Mouse (Mus musculus) G1E (cell line): ENCODE measurements around the gene BC034090. TPM values are rescaled to one million over a fixed set of nuclear protein-coding genes. Genes with fewer than 3 reads are reported as not detected.

ENCODE experiments used
- ATAC-seq: 2 replicates; pipeline ENCODE4 v1.8.0; 2016; ENCODE audit warnings: mild to moderate bottlenecking; ENCODE audit not compliant: insufficient number of reproducible peaks, poor library complexity, low FRiP score, severe bottlenecking; ENCODE audit errors: extremely low read depth
- DNase-seq: peaks from one replicate; pipeline ENCODE4 v3.0.0; 2012; ENCODE audit warnings: low spot score
- H3K27me3 ChIP-seq: 2 replicates; pipeline ENCODE4 v1.6.1; 2012; ENCODE audit warnings: mild to moderate bottlenecking, low read length, inconsistent platforms; ENCODE audit not compliant: insufficient read depth
- H3K36me3 ChIP-seq: replicated peaks from 2 replicates; pipeline ENCODE3; 2012; ENCODE audit warnings: mild to moderate bottlenecking, inconsistent platforms
- H3K4me1 ChIP-seq: 2 replicates; pipeline ENCODE4 v1.6.1; 2012; ENCODE audit warnings: low read depth, low read length, inconsistent platforms, mixed read lengths; ENCODE audit not compliant: insufficient read depth
- H3K4me3 ChIP-seq: 2 replicates; pipeline ENCODE4 v1.5.1; 2012; ENCODE audit warnings: low read depth, mild to moderate bottlenecking, inconsistent platforms, low read length, moderate library complexity, mixed read lengths
- H3K9me3 ChIP-seq: replicated peaks from 2 replicates; pipeline ENCODE4 v1.6.1; 2012; ENCODE audit warnings: inconsistent platforms
- CTCF ChIP-seq: IDR thresholded peaks from 2 replicates; pipeline ENCODE4 v1.5.1; 2012; ENCODE audit warnings: low read depth, low read length, inconsistent platforms, mixed read lengths
- GATA1 ChIP-seq: IDR thresholded peaks from 2 replicates; pipeline ENCODE4 v1.6.1; 2012; ENCODE audit warnings: borderline replicate concordance, low read length, inconsistent platforms, mixed read lengths
- GATA2 ChIP-seq: IDR thresholded peaks from 2 replicates; pipeline ENCODE4 v1.6.1; 2012; ENCODE audit warnings: low read depth, low read length, inconsistent platforms, borderline replicate concordance
- POLR2AphosphoS5 ChIP-seq: IDR thresholded peaks from 2 replicates; pipeline ENCODE4 v1.6.1; 2012; ENCODE audit warnings: low read depth, low read length, inconsistent platforms; ENCODE audit not compliant: insufficient replicate concordance
- TAL1 ChIP-seq: conservative IDR thresholded peaks from 2 replicates; pipeline ENCODE4 v1.6.1; 2012; ENCODE audit warnings: low read depth, low read length, inconsistent platforms, mixed read lengths
- polyA plus RNA-seq: library from polyadenylated mRNA; stranded (reverse); fragments of >175 nt; gene quantifications from 2 replicates; pipeline ENCODE4 v1.2.3, GENCODE M21; 2012
- total RNA-seq, 2 experiments: library from RNA; stranded (forward) in 1 of 2; stranded (reverse) in 1 of 2; fragments of 200-1000 nt in 1 of 2; fragments of >200 nt in 1 of 2; fragmentation: Nextera tagmentation in 1 of 2; gene quantifications; 2 replicates each; pipeline ENCODE4 v1.2.3; 2014 to 2017

Gene BC034090
- total RNA-seq (2014; fragmentation: Nextera tagmentation), result not detected in 2 replicates
- 0.11 TPM in 1 of 2 replicates, not detected in the other for total RNA-seq (2017)
- 0.09 and 0.18 TPM in 2 replicates for polyA plus RNA-seq

GRCm38 (mm10) chr1:155243797-155244770 is at the start of gene BC034090:
BC034090 (minus strand) TSS chr1:155244444.
- no peak for ATAC-seq
- no peak for TF ChIP-seq TAL1
- no peak for TF ChIP-seq POLR2AphosphoS5
- TF ChIP-seq CTCF, result no peak
- Histone ChIP-seq H3K36me3 (no peaks in the 10 kb centered on the region), H3K4me1 (no peaks in the 10 kb centered on the region), H3K9me3 (peaks cover 6% of the 10 kb centered on the region), H3K27me3 (peaks cover 26% of the 10 kb centered on the region), H3K4me3 (no peak within 1 kb of the TSS; the same call in 1 of the 2 replicates)
- no peak for DNase-seq

- ATAC-seq, result 0 out of 2 replicates have a peak, but pooled peaks have one; percentile 15
- Histone ChIP-seq H3K4me3 (no peak overlapping the region), H3K9me3 (no peaks in the 10 kb centered on the region), H3K27me3 (no peaks in the 10 kb centered on the region), H3K4me1 (peaks cover 2% of the 10 kb centered on the region; the same call in 1 of the 2 replicates), H3K36me3 (peaks cover 56% of the 10 kb centered on the region)
- peak; percentile 33 for DNase-seq
- TF ChIP-seq GATA1 (no peak), TAL1 (no peak), GATA2 (no peak), POLR2AphosphoS5 (no peak), CTCF (peak; percentile 22; the same call in 1 of the 2 replicates)
Measured at GRCm38 (mm10) chr1:155293446-155293845, 49.2 kb upstream of the BC034090 start.

- peaks cover 10% of the 10 kb centered on the region for H3K4me1 ChIP-seq
- no peaks in the 10 kb centered on the region for H3K27me3 ChIP-seq
- H3K4me3 ChIP-seq, result no peak overlapping the region
- TF ChIP-seq GATA1, result no peak
- TF ChIP-seq POLR2AphosphoS5, result no peak
- TF ChIP-seq GATA2, result no peak
- no peak for TF ChIP-seq TAL1
- no peak for TF ChIP-seq CTCF
- peaks cover 76% of the 10 kb centered on the region for H3K36me3 ChIP-seq
- DNase-seq, result no peak
- no peak for ATAC-seq
- peaks cover 3% of the 10 kb centered on the region for H3K9me3 ChIP-seq
Measured at GRCm38 (mm10) chr1:155289411-155289810, 45.2 kb upstream of the BC034090 start.

- no peak for TF ChIP-seq POLR2AphosphoS5
- no peak for TF ChIP-seq GATA1
- TF ChIP-seq GATA2, result no peak
- no peak for TF ChIP-seq TAL1
- TF ChIP-seq CTCF, result no peak
- H3K36me3 ChIP-seq, result peaks cover 88% of the 10 kb centered on the region
- no peak overlapping the region for H3K4me3 ChIP-seq
- H3K9me3 ChIP-seq, result peaks cover 3% of the 10 kb centered on the region
- DNase-seq (no peak), ATAC-seq (no peak)
- H3K27me3 ChIP-seq, result no peaks in the 10 kb centered on the region
- H3K4me1 ChIP-seq, result peaks cover 19% of the 10 kb centered on the region
Measured at GRCm38 (mm10) chr1:155288033-155288432, 43.8 kb upstream of the BC034090 start.

- DNase-seq (peak; percentile 20), ATAC-seq (no peak)
- Histone ChIP-seq H3K4me1 (peaks cover 27% of the 10 kb centered on the region), H3K36me3 (peaks cover 91% of the 10 kb centered on the region), H3K27me3 (no peaks in the 10 kb centered on the region), H3K4me3 (no peak overlapping the region), H3K9me3 (peaks cover 3% of the 10 kb centered on the region)
- TF ChIP-seq CTCF, result no peak
- TF ChIP-seq GATA1, result no peak
- TF ChIP-seq POLR2AphosphoS5, result no peak
- no peak for TF ChIP-seq TAL1
- no peak for TF ChIP-seq GATA2
Measured at GRCm38 (mm10) chr1:155283808-155284207, 39.6 kb upstream of the BC034090 start.

GRCm38 (mm10) chr1:155281003-155281793 is 37.0 kb upstream of the BC034090 start:
- peak; percentile 40 for DNase-seq
- ATAC-seq, result peak; percentile 58; the same call in 1 of the 2 replicates
- peaks cover 47% of the 10 kb centered on the region for H3K4me1 ChIP-seq
- H3K36me3 ChIP-seq, result peaks cover 83% of the 10 kb centered on the region
- no peak for TF ChIP-seq GATA1
- TF ChIP-seq POLR2AphosphoS5, result no peak
- TF ChIP-seq CTCF, result 0 out of 2 replicates have a peak, but pooled peaks have one; percentile 46
- TF ChIP-seq GATA2, result no peak
- TF ChIP-seq TAL1, result no peak
- no peaks in the 10 kb centered on the region for H3K9me3 ChIP-seq
- H3K4me3 ChIP-seq, result no peak overlapping the region
- no peaks in the 10 kb centered on the region for H3K27me3 ChIP-seq
